Mouse (Mus musculus): ENCODE results near the gene Ccdc160. TPM values are rescaled to one million over a fixed set of nuclear protein-coding genes. Genes with fewer than 3 reads are reported as not detected.
A peak's percentile ranks its signal among the peaks of the same experiment; 100 is the strongest.

Ccdc160 gene
- not detected for total RNA-seq (2018; cell fraction: chromatin; rRNA removed)
- not detected for total RNA-seq (2018; cell fraction: cytosol; rRNA removed)
- total RNA-seq (2018; cell fraction: nucleus; rRNA removed): not detected
- not detected in 3 replicates for polyA plus RNA-seq (2018)

- no peaks in the 10 kb centered on the region for H3K79me2 ChIP-seq (ENCODE audit: inconsistent target)
- H3K36me3 ChIP-seq (ENCODE audit: inconsistent target): no peaks in the 10 kb centered on the region
- H3K27ac ChIP-seq: no peak within 1 kb of the TSS
- 15% methylated on average over 24 of the region's 26 CpGs for WGBS (ENCODE audit: missing documents)
- no peak within 1 kb of the TSS for H3K4me3 ChIP-seq (ENCODE audit: inconsistent target)
These were observed at the start of gene Ccdc160 for GRCm38 (mm10) chrX:52790980-52791593. TSS of gene Ccdc160 (plus strand) at chrX:52791200.

- no peak overlapping the region for H3K4me3 ChIP-seq (ENCODE audit: inconsistent target)
- no peak overlapping the region for H3K27ac ChIP-seq
- no peaks in the 10 kb centered on the region for H3K79me2 ChIP-seq (ENCODE audit: inconsistent target)
- 20% methylated on average over 15 of the region's 15 CpGs for WGBS (ENCODE audit: missing documents)
- no peaks in the 10 kb centered on the region for H3K36me3 ChIP-seq (ENCODE audit: inconsistent target)
These were observed 47.2 kb upstream of the Ccdc160 start for GRCm38 (mm10) chrX:52743781-52744180.

GRCm38 (mm10) chrX:52744201-52745051 is 46.6 kb upstream of the Ccdc160 start:
- H3K36me3 ChIP-seq (ENCODE audit: inconsistent target): no peaks in the 10 kb centered on the region
- no peak overlapping the region for H3K27ac ChIP-seq
- no peak overlapping the region for H3K4me3 ChIP-seq (ENCODE audit: inconsistent target)
- WGBS (ENCODE audit: missing documents): 18% methylated on average over 45 of the region's 50 CpGs
- no peaks in the 10 kb centered on the region for H3K79me2 ChIP-seq (ENCODE audit: inconsistent target)

- 12% methylated on average over 8 of the region's 8 CpGs for WGBS (ENCODE audit: missing documents)
- Histone ChIP-seq H3K79me2 (ENCODE audit: inconsistent target) (no peaks in the 10 kb centered on the region), H3K4me3 (ENCODE audit: inconsistent target) (no peak overlapping the region), H3K27ac (no peak overlapping the region), H3K36me3 (ENCODE audit: inconsistent target) (no peaks in the 10 kb centered on the region)
These were observed 45.5 kb upstream of the Ccdc160 start for GRCm38 (mm10) chrX:52745462-52745861.

GRCm38 (mm10) chrX:52745917-52746316 is 45.1 kb upstream of the Ccdc160 start:
- 26% methylated on average over 9 of the region's 10 CpGs for WGBS (ENCODE audit: missing documents)

GRCm38 (mm10) chrX:52746849-52747248 is 44.2 kb upstream of the Ccdc160 start:
- H3K79me2 ChIP-seq (ENCODE audit: inconsistent target): no peaks in the 10 kb centered on the region
- H3K27ac ChIP-seq: no peak overlapping the region
- WGBS (ENCODE audit: missing documents): no CpG with 5 or more reads among the region's 1 CpGs
- H3K4me3 ChIP-seq (ENCODE audit: inconsistent target): no peak overlapping the region
- H3K36me3 ChIP-seq (ENCODE audit: inconsistent target): no peaks in the 10 kb centered on the region

More at GRCm38 (mm10) chrX:52745917-52746316, 45.1 kb upstream of the Ccdc160 start:
- no peak overlapping the region for H3K4me3 ChIP-seq (ENCODE audit: inconsistent target)
- no peak overlapping the region for H3K27ac ChIP-seq
- H3K36me3 ChIP-seq (ENCODE audit: inconsistent target): no peaks in the 10 kb centered on the region
- H3K79me2 ChIP-seq (ENCODE audit: inconsistent target): no peaks in the 10 kb centered on the region

GRCm38 (mm10) chrX:52753491-52754085 is 37.4 kb upstream of the Ccdc160 start:
- 73% methylated on average over 6 of the region's 6 CpGs for WGBS (ENCODE audit: missing documents)
- H3K27ac ChIP-seq: no peak overlapping the region

GRCm38 (mm10) chrX:52757164-52757563 is 33.8 kb upstream of the Ccdc160 start:
- H3K27ac ChIP-seq: no peak overlapping the region
- H3K4me3 ChIP-seq (ENCODE audit: inconsistent target): no peak overlapping the region
- 46% methylated on average over 2 of the region's 3 CpGs for WGBS (ENCODE audit: missing documents)
- no peaks in the 10 kb centered on the region for H3K36me3 ChIP-seq (ENCODE audit: inconsistent target)
- no peaks in the 10 kb centered on the region for H3K79me2 ChIP-seq (ENCODE audit: inconsistent target)

More at GRCm38 (mm10) chrX:52753491-52754085, 37.4 kb upstream of the Ccdc160 start:
- Histone ChIP-seq H3K4me3 (ENCODE audit: inconsistent target) (no peak overlapping the region), H3K79me2 (ENCODE audit: inconsistent target) (no peaks in the 10 kb centered on the region), H3K36me3 (ENCODE audit: inconsistent target) (no peaks in the 10 kb centered on the region)

- Histone ChIP-seq H3K79me2 (ENCODE audit: inconsistent target) (no peaks in the 10 kb centered on the region), H3K27ac (no peak overlapping the region), H3K36me3 (ENCODE audit: inconsistent target) (no peaks in the 10 kb centered on the region), H3K4me3 (ENCODE audit: inconsistent target) (no peak overlapping the region)
- 93% methylated on average over 2 of the region's 2 CpGs for WGBS (ENCODE audit: missing documents)
These were observed 31.8 kb upstream of the Ccdc160 start for GRCm38 (mm10) chrX:52759232-52759631.

GRCm38 (mm10) chrX:52760191-52760945 is 30.6 kb upstream of the Ccdc160 start:
- WGBS (ENCODE audit: missing documents): 43% methylated on average over 4 of the region's 4 CpGs
- Histone ChIP-seq H3K36me3 (ENCODE audit: inconsistent target) (no peaks in the 10 kb centered on the region), H3K79me2 (ENCODE audit: inconsistent target) (no peaks in the 10 kb centered on the region), H3K27ac (no peak overlapping the region), H3K4me3 (ENCODE audit: inconsistent target) (no peak overlapping the region)

- H3K27ac ChIP-seq: no peak overlapping the region
- no peaks in the 10 kb centered on the region for H3K36me3 ChIP-seq (ENCODE audit: inconsistent target)
- WGBS (ENCODE audit: missing documents): 79% methylated on average over 4 of the region's 4 CpGs
- H3K4me3 ChIP-seq (ENCODE audit: inconsistent target): no peak overlapping the region
- no peaks in the 10 kb centered on the region for H3K79me2 ChIP-seq (ENCODE audit: inconsistent target)
These were observed 28.8 kb upstream of the Ccdc160 start for GRCm38 (mm10) chrX:52762221-52762620.

GRCm38 (mm10) chrX:52775973-52776372 is 15.0 kb upstream of the Ccdc160 start:
- Histone ChIP-seq H3K79me2 (ENCODE audit: inconsistent target) (no peaks in the 10 kb centered on the region), H3K36me3 (ENCODE audit: inconsistent target) (no peaks in the 10 kb centered on the region), H3K4me3 (ENCODE audit: inconsistent target) (no peak overlapping the region), H3K27ac (no peak overlapping the region)
- 40% methylated on average over 3 of the region's 3 CpGs for WGBS (ENCODE audit: missing documents)

GRCm38 (mm10) chrX:52777671-52778070 is 13.3 kb upstream of the Ccdc160 start:
- 89% methylated on average over 5 of the region's 5 CpGs for WGBS (ENCODE audit: missing documents)
- no peaks in the 10 kb centered on the region for H3K36me3 ChIP-seq (ENCODE audit: inconsistent target)
- no peak overlapping the region for H3K4me3 ChIP-seq (ENCODE audit: inconsistent target)
- no peak overlapping the region for H3K27ac ChIP-seq
- H3K79me2 ChIP-seq (ENCODE audit: inconsistent target): no peaks in the 10 kb centered on the region

GRCm38 (mm10) chrX:52783898-52784297 is 7.1 kb upstream of the Ccdc160 start:
- Histone ChIP-seq H3K79me2 (ENCODE audit: inconsistent target) (no peaks in the 10 kb centered on the region), H3K27ac (no peak overlapping the region), H3K4me3 (ENCODE audit: inconsistent target) (peak overlapping the region; percentile 7; the same call in 1 of the 2 replicates), H3K36me3 (ENCODE audit: inconsistent target) (no peaks in the 10 kb centered on the region)
- WGBS (ENCODE audit: missing documents): 21% methylated on average over 5 of the region's 5 CpGs
